Mouse (Mus musculus) kidney, adult 2 months (tissue): ENCODE data around the gene Dctn2.
"Not testable (repeated sequence)": the region's sequence is repeated elsewhere in the genome, so short reads cannot be mapped to it uniquely, and the experiment has no call there.

Source experiments
- CTCF ChIP-seq: fragments of 200-500 bp; conservative IDR thresholded peaks from 2 replicates; pipeline ENCODE4 v1.5.1; 2011; ENCODE audit warnings: low read depth, mild to moderate bottlenecking, control low read depth, low read length, moderate library complexity, mixed read lengths; ENCODE audit not compliant: insufficient read depth, insufficient read length
- POLR2A ChIP-seq: fragments of 200-500 bp; IDR thresholded peaks from one replicate; pipeline ENCODE4 v1.6.1; 2011; ENCODE audit warnings: low read depth, low read length, control low read depth

GRCm38 (mm10) chr10:127309167-127309566 is 43.0 kb downstream of the Dctn2 start:
- TF ChIP-seq CTCF, POLR2A: not testable (repeated sequence)
